Mouse (Mus musculus) 3134 (cell line): Measurements from ENCODE around the gene Lpcat2.

ENCODE experiments used
- DNase-seq: peaks from one replicate; pipeline ENCODE4 v3.0.0-alpha.2; 2011; ENCODE audit warnings: low spot score; ENCODE audit not compliant: insufficient read length; ENCODE audit errors: extremely low read depth

Gene Lpcat2

DNA sequence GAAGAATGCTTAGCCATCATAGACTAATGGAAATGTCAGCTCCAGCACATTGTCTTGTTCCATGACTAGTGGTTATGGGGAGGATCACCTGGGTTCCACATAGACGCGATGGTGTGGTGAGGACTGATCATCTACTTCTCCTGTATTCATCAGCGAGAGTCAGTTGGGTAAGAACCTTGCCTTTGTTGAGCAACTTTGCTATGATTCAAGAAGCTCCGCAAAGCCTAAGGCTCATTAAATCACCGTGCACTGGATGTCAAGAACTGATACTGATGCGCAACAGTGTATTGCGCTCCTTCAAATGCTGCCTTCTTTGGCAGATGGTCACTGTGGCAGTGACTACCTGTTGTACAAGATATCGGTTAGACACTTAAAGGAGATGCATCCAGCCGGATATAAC is 51.4 kb downstream of the Lpcat2 start:
- DNase-seq = no peak

DNA sequence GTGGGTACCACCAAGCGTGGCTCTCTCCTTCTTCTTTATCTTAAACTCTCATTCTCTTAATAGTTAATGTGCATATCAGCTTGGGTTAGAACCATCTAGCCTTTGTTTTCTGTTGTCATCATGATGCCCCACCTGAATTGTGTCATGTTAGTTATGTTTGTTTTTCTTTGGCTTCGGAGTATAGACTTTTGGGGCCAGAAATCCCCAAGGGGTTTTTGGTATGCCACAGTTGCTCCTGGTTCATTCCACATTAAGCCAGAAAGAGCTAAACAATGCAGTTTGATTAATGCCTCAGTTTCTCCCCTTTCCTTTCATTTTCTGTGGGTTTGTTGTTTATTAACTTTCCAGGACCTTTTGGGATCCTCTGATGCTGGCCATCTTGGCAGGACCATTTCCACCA is 53.3 kb downstream of the Lpcat2 start:
- DNase-seq = no peak

DNA sequence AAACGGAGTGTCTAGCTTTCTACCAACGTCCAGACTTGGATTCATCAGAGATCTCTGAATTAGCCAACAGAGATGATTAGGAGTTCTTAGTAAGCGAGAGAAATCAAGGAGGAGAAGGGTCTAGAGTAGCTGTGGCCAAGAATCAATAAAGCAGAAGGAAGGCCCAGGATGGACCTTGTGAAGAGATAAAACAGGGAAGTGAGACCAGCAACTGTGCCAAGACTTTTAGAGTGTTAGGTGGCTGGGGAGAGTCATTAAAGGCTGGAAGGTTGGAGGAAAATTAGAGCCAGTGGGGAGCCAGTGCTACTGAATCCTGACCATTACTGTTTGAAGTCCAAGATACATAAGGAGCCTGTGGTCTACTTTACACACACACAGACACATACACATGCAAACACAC is 56.3 kb downstream of the Lpcat2 start:
- no peak for DNase-seq

DNA sequence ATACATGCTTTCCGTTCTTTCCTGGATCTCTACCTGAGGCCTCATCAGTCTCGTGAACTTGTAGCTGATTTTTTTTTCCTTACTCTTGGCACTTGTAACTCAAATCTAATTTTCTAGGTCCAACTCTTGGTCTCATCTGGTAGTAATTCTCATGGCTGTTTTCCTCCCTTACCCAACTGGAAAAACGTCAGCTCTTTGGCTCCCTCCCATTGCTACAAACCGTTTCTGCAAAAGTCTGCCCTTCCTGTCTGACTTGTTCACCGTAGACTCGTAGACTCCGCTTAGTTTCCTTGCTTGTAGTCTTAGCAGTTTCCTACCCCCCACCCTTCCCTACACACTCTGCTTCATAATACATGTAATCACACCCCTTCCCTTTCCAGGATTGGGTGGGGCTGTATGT is 58.3 kb downstream of the Lpcat2 start:
- no peak for DNase-seq

- no peak for DNase-seq
Observed at GRCm38 (mm10) chr8:92916082-92916481, 60.9 kb downstream of the Lpcat2 start.

DNA sequence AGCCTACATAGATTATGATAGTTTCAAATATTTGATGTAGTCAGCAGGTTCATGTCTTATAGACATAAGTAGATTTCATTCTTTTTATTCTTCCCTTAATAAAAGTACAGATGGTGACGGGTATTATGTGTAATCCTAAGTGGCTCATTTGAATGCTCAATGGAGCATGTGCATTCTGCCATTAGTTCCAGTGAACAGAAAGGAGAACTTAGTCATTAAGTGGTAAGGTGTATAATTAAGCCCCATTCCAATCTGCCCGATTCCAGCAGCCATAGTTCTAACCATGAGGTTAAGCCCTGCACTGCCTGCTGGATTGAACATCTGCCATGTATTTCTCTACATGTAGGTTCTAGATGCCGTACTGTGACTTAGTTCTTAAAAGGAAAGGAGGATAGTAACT is 66.6 kb downstream of the Lpcat2 start:
- DNase-seq = no peak

DNA sequence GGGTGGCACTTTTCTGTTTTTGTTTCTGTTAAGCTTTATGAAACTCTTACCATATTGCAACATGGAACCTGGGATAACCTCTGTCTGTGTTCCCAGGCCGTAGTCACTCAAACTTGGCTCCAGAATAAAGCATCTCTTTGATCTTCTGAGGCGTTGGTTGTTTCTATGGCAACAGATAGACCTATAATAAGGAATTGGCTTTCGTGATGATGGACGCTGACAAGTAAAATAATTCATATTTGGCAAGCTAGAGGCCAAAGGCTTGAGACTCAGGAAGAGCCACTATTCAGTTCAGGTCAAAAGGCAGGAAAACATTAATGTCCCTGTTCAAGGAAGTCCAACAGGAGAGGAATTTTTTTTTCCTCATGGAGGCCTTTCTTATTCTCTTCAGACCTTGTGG is 73.8 kb downstream of the Lpcat2 start:
- DNase-seq = no peak

DNA sequence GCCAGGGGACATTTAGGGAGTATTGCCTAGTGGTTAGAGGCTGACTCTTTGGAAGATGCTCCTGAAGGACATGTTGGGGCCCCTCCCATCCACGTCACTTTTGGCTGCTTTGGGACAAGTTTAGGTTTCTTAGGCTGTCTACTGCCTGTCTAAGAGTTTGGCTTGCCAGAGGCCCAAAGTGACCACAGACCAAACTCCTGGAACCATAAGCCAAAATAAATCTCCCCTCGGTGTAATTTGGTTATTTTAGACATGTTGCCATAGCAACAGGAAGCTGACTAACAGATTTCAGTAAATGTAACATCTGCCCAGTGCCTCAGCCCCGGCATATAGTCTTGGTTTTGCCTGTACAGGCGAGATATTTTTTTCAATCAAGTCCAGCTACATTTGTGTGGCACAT is 82.9 kb downstream of the Lpcat2 start:
- DNase-seq = peak; percentile 56

DNA sequence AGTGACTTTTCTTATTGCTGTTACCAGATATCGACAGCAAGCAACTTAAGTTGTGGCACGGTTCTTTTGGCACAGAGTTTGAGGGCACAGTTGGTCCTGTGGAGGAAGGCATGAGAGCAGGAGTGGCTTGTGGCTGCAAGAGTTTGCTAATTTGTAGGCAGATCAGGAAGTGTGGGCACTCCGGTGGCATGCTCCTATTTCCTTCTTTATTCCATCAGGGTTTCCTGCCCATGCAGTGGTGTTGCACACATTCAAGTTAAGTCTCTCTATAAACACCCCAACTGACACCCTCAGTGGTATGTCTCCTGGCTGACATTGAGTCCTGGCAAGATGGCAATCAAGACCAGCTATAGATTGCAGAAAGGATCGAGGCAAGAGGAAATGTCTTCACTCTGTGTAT is 93.9 kb downstream of the Lpcat2 start:
- no peak for DNase-seq

DNA sequence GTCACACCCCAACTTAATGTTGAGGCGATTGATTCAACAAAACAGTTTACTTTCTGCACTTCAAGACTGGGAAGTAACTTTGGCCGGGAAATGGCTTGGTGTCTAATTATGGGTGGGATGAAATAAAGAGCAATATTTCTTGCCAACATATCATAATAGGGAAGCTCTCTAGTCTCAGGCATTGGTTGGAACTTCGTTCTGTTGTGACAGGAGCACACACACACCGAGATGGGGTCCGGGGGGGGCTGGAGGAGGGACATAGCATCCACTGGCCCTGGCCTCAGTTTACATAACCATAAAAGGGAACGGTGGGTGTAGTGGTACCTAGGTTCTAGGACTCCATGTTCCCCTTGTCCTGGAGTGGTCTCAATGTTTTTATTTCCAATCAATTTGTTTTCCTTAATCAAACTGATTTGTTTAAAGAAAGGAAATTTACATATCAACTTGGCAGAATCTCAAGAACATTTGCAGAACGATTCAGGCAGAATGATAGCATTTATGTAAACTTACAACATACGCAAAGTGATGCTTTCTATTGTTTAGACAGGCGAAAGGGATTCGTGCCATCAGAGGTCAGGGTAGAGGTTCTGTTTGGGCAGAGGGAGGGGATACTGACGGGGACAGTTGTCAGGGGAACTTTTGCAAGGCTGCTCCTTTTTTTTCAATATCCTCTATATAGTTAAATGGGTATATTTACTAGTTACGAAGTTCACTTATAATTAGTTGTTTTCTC is 95.7 kb downstream of the Lpcat2 start:
- no peak for DNase-seq

DNA sequence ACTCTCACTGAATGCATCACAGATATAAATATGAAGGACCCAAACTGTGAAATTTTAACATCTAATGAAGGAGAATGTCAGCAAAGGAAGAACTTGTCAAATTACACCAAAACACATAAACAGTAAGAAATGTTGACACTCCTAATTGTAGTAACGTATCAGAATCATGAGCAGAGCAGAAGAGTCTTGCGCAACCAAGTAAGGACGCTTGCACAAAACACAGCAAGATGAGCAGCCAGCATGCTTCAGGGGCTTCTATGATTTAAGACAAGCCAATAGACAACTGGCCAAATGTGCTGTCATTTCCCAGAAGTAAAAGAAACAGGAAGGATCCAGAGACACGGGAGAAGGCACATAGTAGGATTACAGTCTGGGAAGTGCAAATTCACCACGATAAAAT is 98.9 kb downstream of the Lpcat2 start:
- DNase-seq = no peak

DNA sequence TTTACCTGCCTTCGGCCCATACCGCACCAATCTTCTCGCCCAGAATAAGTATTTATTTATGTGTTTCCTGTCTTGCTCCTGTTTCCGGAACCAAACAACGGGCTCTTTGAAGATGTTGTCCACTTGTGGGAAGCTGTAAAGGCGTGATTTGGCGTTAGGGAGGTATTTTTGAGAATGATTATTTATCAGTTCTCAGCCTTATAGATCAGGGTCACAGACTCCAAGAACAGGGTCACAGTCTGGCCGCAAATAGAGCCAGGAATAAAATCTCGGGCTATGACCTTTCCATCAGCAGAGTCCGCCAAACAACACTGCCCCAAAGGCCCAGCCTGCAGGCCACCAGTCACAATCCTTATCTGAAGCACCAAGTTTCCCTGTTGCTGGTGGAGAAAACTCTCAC is 104.6 kb downstream of the Lpcat2 start, which contains the start of gene Slc6a2:
Gene Slc6a2, plus strand, starts transcription at position 301 of the 400 bp plus-strand sequence.
- no peak for DNase-seq

DNA sequence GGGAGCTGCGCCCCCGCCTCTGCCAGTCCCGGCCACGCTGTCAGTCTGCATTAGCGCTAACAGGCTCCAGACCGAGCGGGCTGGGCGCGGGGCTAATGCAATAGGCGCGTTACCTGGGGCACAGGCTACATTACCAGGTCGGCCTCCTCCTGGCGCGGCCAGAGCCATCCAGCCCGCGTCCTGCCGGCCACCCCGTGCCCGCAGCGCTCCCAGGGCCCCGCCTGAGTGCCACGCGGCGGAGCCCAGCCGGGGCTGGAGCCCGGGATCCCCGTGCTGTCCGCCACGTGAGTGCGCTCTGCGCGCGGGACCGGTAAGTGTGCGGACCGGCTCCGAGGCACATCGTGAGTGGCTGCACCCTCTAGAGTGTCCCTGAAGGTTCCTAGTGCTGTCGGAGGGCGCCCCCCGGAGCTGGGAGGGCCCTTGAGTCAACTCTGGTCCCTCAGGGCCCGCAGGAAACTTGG is 105.3 kb downstream of the Lpcat2 start:
- DNase-seq = no peak

DNA sequence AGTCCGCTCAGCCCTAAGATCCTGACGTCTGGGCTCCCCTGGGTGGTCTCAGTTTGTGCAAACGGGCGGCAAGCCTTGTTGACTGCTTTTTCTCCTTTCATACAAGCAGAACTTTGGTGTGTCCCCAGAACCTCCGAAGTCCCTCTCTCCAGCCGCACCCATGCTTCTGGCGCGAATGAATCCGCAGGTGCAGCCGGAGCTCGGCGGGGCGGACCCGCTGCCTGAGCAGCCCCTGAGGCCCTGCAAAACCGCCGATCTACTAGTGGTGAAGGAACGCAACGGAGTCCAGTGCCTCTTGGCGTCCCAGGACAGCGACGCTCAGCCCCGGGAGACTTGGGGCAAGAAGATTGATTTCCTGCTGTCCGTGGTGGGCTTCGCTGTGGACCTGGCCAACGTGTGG is 105.9 kb downstream of the Lpcat2 start:
- no peak for DNase-seq

GRCm38 (mm10) chr8:92964556-92964955 is 109.4 kb downstream of the Lpcat2 start:
- DNase-seq = no peak
